9 mouse cellular contexts compared by ENCODE assay signal in genomic region chr5:141852175-141852574, GRCm38 (mm10).
A peak's percentile ranks its signal among the peaks of the same experiment; 100 is the strongest.
DNase-seq lines count a peak whose midpoint lies in the region; ATAC-seq and TF ChIP-seq lines count a peak whose summit lies in the region.
"Had no signal": no experiment of that assay in that cellular context is flagged by ENCODE, and none has a peak within 500 bp of the region (broad histone marks: within the 10 kb centered on the region; RNA-seq: fewer than 3 reads in every experiment).

No protein-coding gene starts in this region.

- no peak for TF ChIP-seq CTCF in Patski (IDR thresholded peaks at IDR 0.05)

- H3K9me3 ChIP-seq in liver, embryonic 11.5 days (ENCODE audit: control insufficient read depth, low read length): no peaks in the 10 kb centered on the region
- H3K9me3 ChIP-seq: forebrain, embryonic 10.5 days had no signal

- no peaks in the 10 kb centered on the region for H3K27me3 ChIP-seq in Patski
- no peaks in the 10 kb centered on the region for H3K27me3 ChIP-seq in liver, embryonic 11.5 days (replicated peaks; ENCODE audit: control insufficient read depth, insufficient read depth, low read length)
- H3K27me3 ChIP-seq: megakaryocyte, embryonic 14.5 days had no signal

- H3K9ac ChIP-seq in liver, embryonic 11.5 days (ENCODE audit: low read depth, low read length): no peak overlapping the region

- in situ Hi-C loops in Patski (cut with MboI; ENCODE audit: low pct_unique_long_range_greater_than_20kb): loop anchor here (10.0 kb wide), 1 partner anchor 467 kb away; no protein-coding TSS in a partner anchor

- H3K36me3 ChIP-seq in liver, embryonic 11.5 days (ENCODE audit: control insufficient read depth, insufficient read depth, low read length): no peaks in the 10 kb centered on the region
- H3K36me3 ChIP-seq: forebrain, embryonic 10.5 days had no signal

- 41% methylated on average over 8 of the region's 8 CpGs for WGBS in liver, embryonic 11.5 days

- H3K4me3 ChIP-seq in liver, embryonic 11.5 days (ENCODE audit: low read depth, low read length): no peak overlapping the region
- H3K4me3 ChIP-seq: forebrain, embryonic 10.5 days; megakaryocyte, embryonic 14.5 days had no signal

- CTCF ChIA-PET in Patski (lab: Charles Lee): interaction anchor here (1.0 to 1.2 kb wide), 2 partner anchors 11 to 14 kb away, joined by 3 read pairs; no protein-coding TSS in a partner anchor

- ATAC-seq in Patski: no peak
- ATAC-seq in liver, embryonic 11.5 days (replicated peaks; ENCODE audit: low FRiP score): peak; percentile 58
- ATAC-seq in activated CD4-positive, CD25-positive, alpha-beta regulatory T cell, adult 4 months: no peak

- H3K4me2 ChIP-seq in liver, embryonic 11.5 days: no peak overlapping the region

- POLR2A ChIA-PET in Patski (lab: Charles Lee): interaction anchor here (1.0 kb wide), 1 partner anchor 13 kb away, joined by 3 read pairs; no protein-coding TSS in a partner anchor

- H3K4me1 ChIP-seq in liver, embryonic 11.5 days (replicated peaks; ENCODE audit: control insufficient read depth, insufficient read depth, low read length): peaks cover 2% of the 10 kb centered on the region; the same call in 1 of the 2 replicates
- H3K4me1 ChIP-seq: megakaryocyte, embryonic 14.5 days had no signal

- DNase-seq in Patski (ENCODE audit: low read depth, low spot score): peak; percentile 27
- DNase-seq in adrenal gland, adult 18-20 months (ENCODE audit: low spot score in 2 of 2): peak; percentile 13 to 24
- peak; percentile 34 for DNase-seq in heart, postnatal 4 days
- peak; percentile 35 for DNase-seq in liver, embryonic 11.5 days (ENCODE audit: low spot score)
- DNase-seq in frontal cortex, postnatal 25 days (ENCODE audit: low spot score in 2 of 2): no peak
- DNase-seq in layer of hippocampus, postnatal 10 days (ENCODE audit: low spot score in 2 of 2): no peak

- no peak overlapping the region for H3K27ac ChIP-seq in liver, embryonic 11.5 days (ENCODE audit: low read depth, low read length)
- H3K27ac ChIP-seq: forebrain, embryonic 10.5 days had no signal

Comparison
In these comparisons a context has a peak if more than half of its experiments do, and no peak if none do; other contexts are left out.
1. DNase-seq: peak in Patski (single experiment), adrenal gland, adult 18-20 months (2 of 2), heart, postnatal 4 days (single experiment) and liver, embryonic 11.5 days (single experiment); none in frontal cortex, postnatal 25 days (0 of 2) and layer of hippocampus, postnatal 10 days (0 of 2).